Mouse (Mus musculus): ENCODE measurements at regions not wholly inside any gene's neighbourhood (a gene's known extent, or its start where the extent isn't known, plus 50 kb on each side); places are given as distances from the start of the nearest gene placed in this dataset.

GRCm38 (mm10) chr4:125439856-125440255 lies 50.6 kb upstream of the Grik3 start:
- no peak for DNase-seq

GRCm38 (mm10) chr4:125437161-125437822 lies 53.2 kb upstream of the Grik3 start:
- DNase-seq, result no peak

- DNase-seq, result no peak
Measured at GRCm38 (mm10) chr4:125433511-125433910, 57.0 kb upstream of the Grik3 start.

GRCm38 (mm10) chr4:125431648-125432047 lies 58.9 kb upstream of the Grik3 start:
- DNase-seq, result no peak

- DNase-seq, result no peak
Measured at GRCm38 (mm10) chr4:125430845-125431244, 59.7 kb upstream of the Grik3 start.

DNA sequence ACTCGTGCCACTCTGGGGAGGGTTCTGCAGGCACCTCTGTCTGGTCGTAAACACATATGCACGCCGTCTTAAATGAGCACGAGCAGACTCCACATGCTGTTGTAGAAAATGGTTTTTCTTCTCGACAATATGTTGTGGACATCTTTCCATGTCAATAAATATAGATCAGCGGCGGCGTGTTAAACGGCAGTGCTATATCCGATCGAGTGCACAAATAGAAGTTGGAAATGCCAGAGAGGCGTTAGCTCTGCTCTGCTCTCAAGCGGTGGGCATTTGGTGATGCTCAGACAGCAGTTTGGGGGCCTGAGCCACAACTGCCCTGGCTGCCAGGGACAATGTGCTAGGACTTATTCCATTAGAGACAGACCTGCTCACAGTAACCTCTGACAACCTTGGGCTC lies 61.8 kb upstream of the Grik3 start:
- no peak for DNase-seq

GRCm38 (mm10) chr4:125420561-125421241 lies 69.8 kb upstream of the Grik3 start:
- no peak for DNase-seq

DNA sequence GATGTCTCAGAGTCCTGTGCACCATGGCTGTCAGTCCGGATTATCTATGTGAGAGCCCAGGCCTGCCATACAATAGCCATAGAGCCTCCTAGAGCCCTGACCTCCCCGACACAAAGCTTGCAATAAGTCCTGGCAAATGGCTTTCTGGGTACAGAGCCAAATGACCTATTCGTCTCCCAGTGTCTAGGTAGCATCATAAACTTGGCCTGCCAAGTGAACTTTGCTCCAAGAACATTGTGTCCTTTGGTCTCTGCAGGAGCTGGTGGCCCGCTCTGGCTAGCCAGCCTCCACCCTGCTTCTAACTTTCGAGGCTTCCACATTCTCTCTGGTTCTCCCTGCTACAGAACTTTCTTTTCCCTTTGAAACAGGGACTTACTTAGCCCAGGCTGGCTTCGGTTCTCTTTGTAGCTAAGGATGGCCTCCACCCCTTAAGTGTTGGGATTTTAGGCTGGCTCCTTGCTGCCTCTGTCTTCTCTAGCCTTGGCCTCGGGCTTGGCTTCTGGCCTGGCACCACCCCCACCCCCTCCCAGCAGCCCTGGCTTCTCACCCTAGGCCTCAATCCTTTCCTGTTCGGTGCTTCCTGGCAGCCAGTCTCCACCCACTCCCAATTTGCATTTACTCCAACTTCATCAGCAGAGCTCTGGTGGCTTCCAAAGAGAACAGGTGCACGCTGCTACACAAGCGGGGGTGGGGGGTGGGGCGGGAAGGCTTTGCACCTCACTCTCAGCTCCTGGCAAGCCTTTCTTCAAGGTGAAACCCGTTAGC lies 70.8 kb upstream of the Grik3 start:
- no peak for DNase-seq

GRCm38 (mm10) chr4:125415308-125415707 lies 75.2 kb upstream of the Grik3 start:
- no peak for DNase-seq

GRCm38 (mm10) chr4:125413833-125414719 lies 76.4 kb upstream of the Grik3 start:
- DNase-seq, result no peak

DNA sequence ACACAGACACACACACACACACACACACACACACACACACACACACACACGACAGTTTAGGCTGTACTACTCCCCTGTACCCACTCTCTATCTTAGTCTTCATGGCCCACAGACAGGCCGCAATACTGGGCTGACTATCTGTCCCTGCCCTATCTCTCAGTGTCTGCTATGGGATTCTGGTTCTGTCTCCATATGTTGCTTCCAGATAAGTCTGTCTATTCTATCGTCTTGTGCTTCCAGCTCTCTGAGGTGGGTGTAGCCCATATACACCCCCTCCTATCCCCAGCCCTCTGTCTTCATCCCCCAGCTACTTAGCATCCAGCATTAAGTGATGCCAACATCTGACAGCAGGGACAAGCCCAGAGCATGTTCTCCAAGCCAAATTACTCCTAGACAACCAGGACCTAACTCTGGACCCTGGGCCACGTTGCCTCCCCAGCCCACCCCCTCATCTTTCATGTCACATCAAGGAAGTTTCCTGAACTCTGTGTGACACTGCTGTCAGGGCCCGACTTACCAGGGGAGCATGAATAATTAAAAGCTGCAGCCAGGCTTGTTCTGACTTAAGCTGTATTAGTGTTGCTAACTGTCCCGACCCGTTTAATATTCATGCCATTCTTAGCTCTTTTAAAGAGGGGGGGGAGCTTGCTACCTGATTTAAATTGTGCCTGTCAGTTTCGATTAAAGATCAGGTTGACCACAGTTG lies 79.6 kb upstream of the Grik3 start:
- no peak for DNase-seq

GRCm38 (mm10) chr4:125399376-125400112 lies 91.0 kb upstream of the Grik3 start:
- DNase-seq, result no peak

GRCm38 (mm10) chr4:125397007-125397461 lies 93.5 kb upstream of the Grik3 start:
- no peak for DNase-seq

DNA sequence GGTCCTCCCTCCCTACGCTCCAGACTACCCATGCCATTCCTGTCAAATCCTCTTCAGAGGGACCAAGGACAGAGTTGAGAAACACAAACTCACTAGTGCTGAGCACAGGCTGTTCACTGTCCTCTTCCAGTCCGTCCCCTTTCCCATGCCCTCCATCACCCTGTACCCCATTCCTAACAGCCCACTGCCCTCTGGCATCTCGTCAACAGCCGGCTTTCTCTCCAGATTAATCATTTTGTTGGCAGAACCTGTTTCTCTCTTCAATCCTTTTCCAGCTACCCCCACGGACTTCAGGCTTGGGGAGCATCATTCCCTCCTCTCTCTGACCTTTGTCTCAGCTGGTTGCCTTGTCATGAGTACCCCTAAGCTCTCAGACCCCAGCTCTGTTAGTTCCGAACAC lies 99.2 kb upstream of the Grik3 start:
- no peak for DNase-seq

- no peak for DNase-seq
Measured at GRCm38 (mm10) chr4:125385811-125386210, 104.7 kb upstream of the Grik3 start.

DNA sequence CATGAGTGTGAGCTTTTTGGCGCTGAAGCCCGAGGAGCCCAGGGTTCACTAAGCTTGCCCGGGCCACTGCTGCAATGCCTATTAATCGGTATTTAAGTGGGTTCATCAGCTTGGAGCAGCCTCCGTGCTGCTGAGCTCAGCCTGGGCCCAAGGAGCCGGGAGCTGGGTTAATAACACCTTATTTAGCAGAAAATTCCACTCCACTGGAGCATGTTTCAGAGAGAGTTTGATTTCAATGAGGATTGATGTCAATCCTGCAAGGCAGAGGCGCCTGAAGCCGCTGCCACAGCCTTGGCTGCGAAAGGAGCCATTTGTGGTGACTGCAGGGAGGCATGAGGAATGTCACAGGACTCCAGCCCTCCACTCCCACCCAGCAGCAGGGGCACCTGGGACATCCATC lies 126.5 kb upstream of the Grik3 start:
- no peak for DNase-seq

- DNase-seq, result no peak
Measured at GRCm38 (mm10) chr4:125361611-125362520, 128.6 kb upstream of the Grik3 start.

GRCm38 (mm10) chr4:125358356-125358755 lies 132.1 kb upstream of the Grik3 start:
- DNase-seq, result no peak

- DNase-seq, result no peak
Measured at GRCm38 (mm10) chr4:125356441-125356840, 134.1 kb upstream of the Grik3 start.

GRCm38 (mm10) chr4:125354742-125355141 lies 135.8 kb upstream of the Grik3 start:
- DNase-seq, result no peak

Measured in lung, postnatal 14 days (tissue).